Mouse (Mus musculus): ENCODE data around the gene Tfcp2.

The Tfcp2 gene

DNA sequence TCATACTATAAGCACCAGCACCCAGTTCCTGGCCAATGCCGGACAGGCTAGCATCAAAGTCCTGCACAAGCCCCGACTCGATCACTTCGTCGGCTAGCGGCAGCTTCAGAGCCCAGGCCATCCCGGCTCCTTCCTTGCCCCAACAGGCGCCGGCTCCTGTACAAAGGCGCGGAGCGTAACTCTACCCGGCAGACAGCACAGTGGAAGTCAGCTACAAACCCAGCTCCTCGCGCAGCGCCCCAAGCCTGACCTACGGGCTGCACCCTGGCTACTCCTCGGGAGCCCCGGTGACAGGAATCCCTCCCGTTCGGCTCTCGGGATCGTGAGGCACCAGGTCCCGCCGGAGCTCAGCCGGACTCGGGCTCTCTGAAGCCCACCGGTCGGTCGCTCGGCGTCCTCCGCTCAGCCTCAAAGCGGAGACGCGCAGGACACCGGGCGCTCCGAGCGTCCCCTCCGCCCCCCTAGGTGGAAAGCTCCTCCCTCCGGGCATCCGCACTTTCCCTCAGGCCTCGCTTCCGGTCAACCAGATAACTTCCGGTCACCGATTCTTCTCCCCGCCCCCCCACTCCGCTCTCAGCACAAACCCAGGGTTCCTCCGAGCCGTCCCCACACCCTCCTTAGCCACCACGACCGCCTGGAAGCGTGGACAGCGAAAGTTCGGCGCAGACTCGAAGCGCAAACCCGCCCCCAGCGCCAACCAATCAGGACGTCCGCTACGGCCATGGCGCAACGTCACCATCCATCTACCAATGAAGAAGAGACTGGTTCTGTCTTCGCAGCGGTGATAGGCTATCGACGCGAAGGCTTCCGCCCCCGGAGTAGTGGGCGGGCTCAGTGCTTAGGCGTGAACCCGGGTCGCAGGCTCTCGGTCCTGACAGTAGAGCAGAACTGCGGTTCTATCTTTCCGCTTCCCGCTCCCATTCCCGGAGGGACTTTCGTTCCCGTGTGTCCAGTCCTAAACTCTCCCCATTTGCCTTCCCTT lies at the start of gene Tfcp2:
Gene Tfcp2, minus strand, starts transcription at position 683 of the 982 bp plus-strand sequence.
- ChIA-PET CTCF (interaction anchor here (1.0 to 2.5 kb wide), 6 partner anchors 13 to 132 kb away, joined by 3 to 12 read pairs (median 3); partner anchors contain the start of gene Dazap2 (in 1 of the 4)), POLR2A (interaction anchor here in 3 of 4 experiments (0.6 to 2.8 kb wide), 30 partner anchors 10 to 630 kb away, joined by 3 to 10 read pairs (median 4); partner anchors contain the start of genes Dazap2 (in 2 of the 3), Csrnp2 (in 1 of the 3) and Smagp (in 1 of the 3))

DNA sequence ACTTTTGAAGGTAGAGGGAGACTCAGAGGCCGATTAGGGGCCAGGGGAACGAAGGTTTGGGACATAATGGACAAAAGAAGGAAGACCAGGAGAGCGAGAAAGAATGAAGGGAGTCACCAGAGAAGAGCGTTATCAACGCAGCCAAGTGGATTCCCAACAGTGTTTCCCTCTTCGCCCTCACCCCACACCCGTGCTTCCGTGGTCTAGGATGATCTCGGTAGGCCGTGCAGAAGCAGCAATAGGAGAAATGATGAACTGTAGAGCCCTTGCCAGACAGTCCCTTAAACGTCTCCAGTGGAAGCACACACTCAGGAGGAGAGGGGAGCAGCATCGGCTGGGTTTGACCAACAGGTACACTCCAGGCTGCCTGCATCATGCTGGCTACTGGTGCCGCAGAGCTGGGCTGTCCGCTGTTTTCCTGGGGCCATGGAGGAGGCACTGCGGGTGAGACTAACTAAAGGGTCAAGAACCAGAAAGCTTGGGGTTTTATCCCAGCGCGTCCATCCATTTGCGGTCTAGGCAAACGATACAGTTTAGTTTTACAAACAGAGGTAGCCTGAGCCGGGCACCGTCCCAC lies 49.0 kb upstream of the Tfcp2 start:
- ChIA-PET CTCF (interaction anchor here (0.6 to 2.4 kb wide), 9 partner anchors 9 to 83 kb away, joined by 3 to 8 read pairs (median 4); partner anchors contain the start of genes Dazap2 (in 1 of the 4) and Smagp (in 1 of the 4)), POLR2A (interaction anchor here in 2 of 4 experiments (0.7 to 2.3 kb wide), 7 partner anchors 9 to 149 kb away, joined by 3 to 10 read pairs (median 3); partner anchors contain the start of gene Dazap2 (in 1 of the 2))

DNA sequence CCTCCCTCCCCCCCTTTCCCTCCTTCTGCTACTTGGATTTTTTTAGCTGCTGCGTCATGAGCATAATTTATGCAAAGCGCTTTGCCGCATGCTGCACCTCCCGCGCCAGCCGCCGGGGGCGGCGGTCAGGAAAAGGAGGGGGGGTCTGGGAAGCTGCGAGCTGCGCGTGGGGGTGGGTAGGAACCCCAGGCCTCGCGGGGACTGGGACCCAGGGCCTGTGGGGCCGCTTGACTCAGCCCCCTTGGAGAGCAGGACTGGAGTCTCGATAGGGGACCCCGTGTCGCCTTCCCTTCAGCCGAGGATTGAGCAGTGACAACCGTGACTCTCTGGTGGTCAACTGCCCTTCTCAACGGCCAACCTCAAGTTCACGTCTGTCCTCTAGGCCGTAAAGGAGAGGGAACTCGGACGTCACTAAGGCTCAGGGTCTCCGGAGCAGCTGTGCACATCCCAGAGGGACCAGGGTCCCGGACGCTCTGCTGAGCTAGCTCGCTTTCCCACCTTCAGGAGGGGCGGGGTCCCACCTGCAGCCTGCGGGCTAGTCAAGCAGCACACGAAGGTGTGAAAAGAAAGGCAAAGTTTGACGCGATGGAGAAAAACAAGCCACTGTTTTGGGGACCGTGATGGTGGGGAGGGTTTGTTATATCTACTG lies 48.4 kb upstream of the Tfcp2 start:
- CTCF ChIA-PET: interaction anchor here (0.5 to 2.4 kb wide), 17 partner anchors 9 to 666 kb away, joined by 3 to 8 read pairs (median 4); partner anchors contain the start of genes Dazap2 (in 1 of the 4), Dip2b (in 1 of the 4) and Smagp (in 1 of the 4)
- POLR2A ChIA-PET: interaction anchor here in 3 of 4 experiments (0.6 to 2.3 kb wide), 16 partner anchors 9 to 200 kb away, joined by 3 to 12 read pairs (median 3); partner anchors contain the start of gene Dazap2 (in 3 of the 3)

DNA sequence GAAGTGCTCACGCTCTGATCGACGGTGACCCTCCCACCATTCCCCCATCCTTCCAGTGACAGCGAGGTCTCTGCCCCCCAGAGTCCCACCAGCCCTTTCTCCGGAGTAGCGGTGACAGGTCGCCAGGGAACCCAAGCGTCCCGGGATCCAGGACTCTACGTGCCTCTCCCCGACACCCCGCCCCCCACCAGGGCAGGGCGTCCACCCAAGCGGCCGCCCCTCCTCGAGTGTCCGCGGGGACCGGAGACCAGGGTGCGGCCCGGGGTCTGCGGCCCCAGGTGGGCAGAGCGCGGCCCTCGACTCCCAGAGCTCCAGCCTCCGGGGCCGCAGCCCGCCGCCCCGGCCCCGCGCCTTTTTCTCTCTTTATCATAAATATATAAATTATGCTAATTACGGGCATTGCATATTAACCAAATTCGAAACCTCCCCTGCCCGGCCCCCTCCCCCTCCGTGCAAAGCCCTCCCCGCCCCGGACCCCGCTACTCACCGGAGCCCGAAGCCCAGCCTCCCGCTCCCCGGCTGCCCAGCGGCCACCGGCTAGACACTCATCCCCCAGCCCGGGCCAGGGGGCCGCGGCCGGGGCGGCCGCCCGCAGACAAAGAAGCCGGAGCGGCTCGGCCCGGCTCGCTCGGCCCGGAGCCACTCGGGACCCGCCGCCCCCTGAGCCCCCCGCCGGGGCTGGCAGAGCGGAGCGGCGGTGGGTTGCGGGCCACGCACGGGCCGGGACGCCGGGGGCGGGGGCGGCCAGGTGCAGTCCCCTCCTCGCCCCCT lies 47.7 kb upstream of the Tfcp2 start, which contains the start of gene Pou6f1:
Gene Pou6f1, minus strand, starts transcription at position 709 of the 771 bp plus-strand sequence.
- CTCF ChIA-PET: interaction anchor here (0.5 to 2.4 kb wide), 17 partner anchors 10 to 666 kb away, joined by 3 to 8 read pairs (median 4); partner anchors contain the start of genes Dazap2 (in 1 of the 4), Dip2b (in 1 of the 4) and Smagp (in 1 of the 4)
- POLR2A ChIA-PET: interaction anchor here in 3 of 4 experiments (0.6 to 2.3 kb wide), 18 partner anchors 8 to 199 kb away, joined by 3 to 12 read pairs (median 3); partner anchors contain the start of genes Dazap2 (in 3 of the 3) and Smagp (in 1 of the 3)

DNA sequence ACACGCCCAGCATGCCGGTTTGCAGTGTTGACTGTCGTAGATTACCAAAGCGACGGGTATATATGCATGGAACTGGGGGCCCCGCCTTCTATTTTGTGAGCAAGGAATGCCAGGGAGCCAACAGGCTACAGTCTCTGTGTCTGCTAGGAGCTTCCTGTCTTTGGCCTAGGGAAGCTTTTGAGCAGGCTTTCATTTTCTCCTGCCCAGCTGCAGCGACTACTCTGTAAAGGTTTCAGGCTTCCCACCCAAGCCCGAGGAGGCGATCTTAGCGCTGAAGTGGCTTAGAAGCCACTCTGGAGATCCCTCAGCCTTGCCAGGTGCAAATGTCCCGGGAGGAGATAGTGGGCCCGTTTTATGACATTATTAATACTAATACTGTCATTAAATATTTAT lies 47.1 kb upstream of the Tfcp2 start:
- ChIA-PET CTCF (interaction anchor here (0.6 to 2.4 kb wide), 7 partner anchors 9 to 381 kb away, joined by 3 to 8 read pairs (median 4); no protein-coding TSS in a partner anchor), POLR2A (interaction anchor here in 3 of 4 experiments (1.0 to 2.3 kb wide), 9 partner anchors 8 to 125 kb away, joined by 3 to 12 read pairs (median 4); partner anchors contain the start of genes Dazap2 (in 3 of the 3) and Smagp (in 1 of the 3))

DNA sequence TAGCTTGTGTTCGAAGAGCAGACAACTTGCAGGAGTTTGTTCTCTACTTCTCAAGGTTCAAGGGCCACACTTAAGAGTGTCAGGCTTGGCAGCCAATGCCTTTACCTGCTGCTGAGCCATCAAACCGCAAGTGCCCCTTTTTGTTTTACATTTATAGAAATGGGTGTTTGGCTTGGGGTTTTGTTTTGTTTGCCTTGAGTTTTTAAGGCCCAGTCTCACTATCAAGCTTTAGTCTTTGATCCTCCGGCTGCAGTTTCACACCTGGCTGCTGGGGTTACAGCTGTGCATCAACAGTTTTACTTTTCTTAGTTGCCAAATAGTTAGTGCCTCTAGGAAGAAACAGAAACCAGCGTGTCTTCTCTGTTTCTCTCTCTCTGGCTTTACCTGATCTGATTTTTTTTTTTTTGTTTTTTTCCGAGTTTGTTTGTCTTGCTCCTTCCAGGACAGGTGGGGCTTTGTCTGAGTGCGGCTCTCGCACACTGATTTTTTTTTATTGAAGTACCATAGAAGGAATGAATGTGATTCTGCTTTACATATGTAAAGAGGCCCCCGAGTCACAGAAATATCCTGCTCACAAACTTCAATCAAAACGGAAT lies 46.6 kb upstream of the Tfcp2 start:
- ChIA-PET CTCF (interaction anchor here in 3 of 4 experiments (0.5 to 1.0 kb wide), 5 partner anchors 8 to 178 kb away, joined by 3 to 7 read pairs (median 5); no protein-coding TSS in a partner anchor), POLR2A (interaction anchor here in 3 of 4 experiments (1.2 to 2.3 kb wide), 7 partner anchors 8 to 124 kb away, joined by 3 to 12 read pairs (median 4); partner anchors contain the start of genes Dazap2 (in 3 of the 3) and Smagp (in 1 of the 3))

DNA sequence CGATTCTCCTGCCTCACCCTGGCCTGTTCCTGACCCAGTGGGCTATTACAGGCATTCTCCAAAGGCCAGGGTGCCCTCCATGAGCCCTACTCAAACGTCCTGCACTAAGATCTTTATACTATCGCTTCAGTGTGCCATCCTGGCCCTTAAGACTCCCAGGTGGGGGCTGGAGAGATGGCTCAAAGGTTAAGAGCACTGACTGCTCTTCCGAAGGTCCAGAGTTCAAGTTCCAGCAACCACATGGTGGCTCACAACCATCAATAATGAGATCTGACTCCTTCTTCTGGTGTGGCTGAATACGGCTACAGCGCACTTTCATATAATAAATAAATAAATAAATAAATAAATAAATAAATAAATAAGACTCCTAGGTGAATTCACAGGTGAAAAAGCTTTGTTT lies 41.0 kb upstream of the Tfcp2 start:
- ChIA-PET CTCF (no interaction called here), POLR2A (interaction anchor here in 2 of 4 experiments (0.8 to 3.0 kb wide), 6 partner anchors 12 to 98 kb away, joined by 3 to 8 read pairs (median 3); partner anchors contain the start of genes Csrnp2 (in 1 of the 2), Dazap2 (in 1 of the 2) and Tfcp2 (in 1 of the 2))

DNA sequence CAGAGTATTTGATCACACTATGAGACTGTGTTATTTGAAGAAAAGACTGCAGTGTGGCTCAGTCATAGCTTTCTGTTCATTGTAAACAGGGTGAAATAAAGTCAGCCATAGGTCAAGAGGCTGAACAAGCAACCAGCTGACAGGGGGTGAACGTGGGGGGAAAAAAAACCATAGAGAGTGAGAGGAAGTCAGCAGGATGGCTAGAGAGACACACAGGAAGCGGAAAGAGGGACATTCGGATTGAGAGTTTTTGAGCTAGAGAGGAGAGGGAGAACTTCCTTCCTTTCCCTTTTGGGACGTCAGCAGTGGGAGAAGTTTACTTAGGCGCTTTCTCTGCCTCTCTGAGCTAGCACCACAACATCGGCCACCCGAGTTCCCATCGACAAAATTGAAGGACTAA lies 38.6 kb upstream of the Tfcp2 start:
- CTCF ChIA-PET: interaction anchor here (0.6 to 1.4 kb wide), 8 partner anchors 8 to 133 kb away, joined by 3 to 4 read pairs (median 3); no protein-coding TSS in a partner anchor
- POLR2A ChIA-PET: interaction anchor here in 2 of 4 experiments (0.6 to 3.0 kb wide), 4 partner anchors 12 to 107 kb away, joined by 3 to 8 read pairs (median 4); partner anchors contain the start of gene Dazap2 (in 1 of the 2)

DNA sequence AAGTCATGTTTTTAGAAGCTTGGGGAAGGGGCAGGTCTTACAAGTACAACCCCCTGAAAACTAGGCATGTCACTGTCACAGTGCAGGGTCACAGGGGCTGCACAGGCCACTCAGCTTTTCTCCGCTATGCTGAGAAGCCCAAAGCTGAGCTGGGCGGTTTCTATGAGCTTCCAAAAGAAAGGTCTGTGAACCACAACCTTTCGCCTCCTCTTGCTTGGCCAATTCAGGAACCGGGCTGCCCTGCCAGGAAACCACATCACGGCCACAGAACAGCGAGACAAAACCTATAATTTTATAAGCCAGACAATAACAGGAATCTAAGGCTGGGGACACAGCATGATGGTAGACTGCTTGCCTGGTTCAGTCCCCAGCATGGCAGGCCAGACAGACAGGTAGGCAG lies 36.5 kb upstream of the Tfcp2 start:
- ChIA-PET CTCF (interaction anchor here in 2 of 4 experiments (0.6 to 0.9 kb wide), 3 partner anchors 9 to 131 kb away, joined by 3 to 5 read pairs (median 4); no protein-coding TSS in a partner anchor), POLR2A (interaction anchor here (0.5 to 1.4 kb wide), 7 partner anchors 27 to 519 kb away, joined by 3 to 13 read pairs (median 3); partner anchors contain the start of genes Dazap2 (in 1 of the 4) and Tfcp2 (in 1 of the 4))

DNA sequence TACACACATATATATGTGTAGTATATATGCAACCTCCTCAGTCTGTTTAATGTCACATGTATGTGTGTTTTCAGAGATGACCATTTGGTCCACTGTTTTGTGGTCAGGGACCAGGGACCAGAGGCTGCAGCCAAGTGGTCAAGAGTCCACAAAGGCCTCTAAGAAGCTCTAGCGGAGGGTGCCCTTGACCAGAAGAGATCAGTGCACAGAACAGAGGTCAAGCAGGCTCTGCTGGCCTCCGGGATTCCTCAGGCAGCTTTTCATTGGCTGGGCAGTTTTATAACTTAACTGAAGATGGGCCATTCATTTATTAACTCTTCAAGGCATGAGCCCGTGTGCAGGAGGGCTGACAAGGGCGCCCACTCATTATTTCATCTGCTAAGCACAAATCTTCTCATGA lies 35.4 kb upstream of the Tfcp2 start:
- ChIA-PET POLR2A (interaction anchor here in 2 of 4 experiments (1.0 to 1.4 kb wide), 3 partner anchors 9 to 41 kb away, joined by 3 to 4 read pairs (median 3); no protein-coding TSS in a partner anchor), CTCF (interaction anchor here in 1 of 4 experiments (0.6 kb wide), 1 partner anchor 243 kb away, joined by 3 read pairs; no protein-coding TSS in a partner anchor)

DNA sequence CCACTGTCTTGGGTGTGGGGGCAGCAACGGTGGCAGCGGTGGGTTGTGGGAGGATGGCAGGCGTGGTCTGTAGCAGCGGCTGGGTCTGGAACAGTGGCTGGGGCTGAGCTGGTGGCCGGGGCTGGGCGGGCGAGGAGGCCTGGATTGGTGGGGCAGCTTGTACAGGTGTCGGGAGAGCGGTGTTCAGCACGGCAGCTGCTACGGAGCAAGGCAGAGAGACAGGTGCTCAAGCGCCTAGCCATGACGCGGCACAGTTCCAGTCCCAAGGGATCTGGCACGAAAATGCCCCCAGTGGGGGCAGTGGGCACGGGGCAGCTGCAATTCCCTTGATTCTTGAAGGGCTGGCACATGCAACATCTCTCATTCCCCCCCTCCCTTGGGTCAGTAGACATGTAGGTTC lies 34.1 kb upstream of the Tfcp2 start:
- ChIA-PET POLR2A (interaction anchor here in 2 of 4 experiments (0.6 to 1.4 kb wide), 6 partner anchors 8 to 97 kb away, joined by 3 to 5 read pairs (median 4); partner anchors contain the start of gene Pou6f1 (in 1 of the 2)), CTCF (interaction anchor here in 1 of 4 experiments (1.1 kb wide), 1 partner anchor 168 kb away, joined by 3 read pairs; no protein-coding TSS in a partner anchor)

DNA sequence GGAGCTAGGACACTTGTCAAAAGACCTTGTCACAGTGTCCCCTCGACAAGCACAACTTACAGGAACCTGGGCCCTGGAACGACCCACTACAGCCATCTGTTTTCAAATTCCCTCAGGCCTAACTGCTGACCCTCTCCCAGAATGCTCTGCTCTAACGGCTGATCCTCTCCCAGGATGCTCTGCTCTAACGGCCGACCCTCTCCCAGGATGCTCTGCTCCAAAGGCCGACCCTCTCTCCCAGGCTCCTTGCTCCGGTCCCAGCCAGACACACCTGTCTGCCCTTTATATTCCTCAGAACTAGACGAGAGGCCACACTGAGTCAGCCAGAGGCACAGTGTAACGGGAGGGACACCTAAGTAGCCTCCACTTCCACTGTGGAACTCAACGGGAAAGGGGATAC lies 28.3 kb upstream of the Tfcp2 start:
- ChIA-PET POLR2A (interaction anchor here in 1 of 4 experiments (0.6 to 1.5 kb wide), 4 partner anchors 10 to 357 kb away, joined by 3 to 4 read pairs (median 3); no protein-coding TSS in a partner anchor), CTCF (interaction anchor here in 2 of 4 experiments (0.6 to 1.6 kb wide), 2 partner anchors 43 to 215 kb away, joined by 3 to 4 read pairs; no protein-coding TSS in a partner anchor)

DNA sequence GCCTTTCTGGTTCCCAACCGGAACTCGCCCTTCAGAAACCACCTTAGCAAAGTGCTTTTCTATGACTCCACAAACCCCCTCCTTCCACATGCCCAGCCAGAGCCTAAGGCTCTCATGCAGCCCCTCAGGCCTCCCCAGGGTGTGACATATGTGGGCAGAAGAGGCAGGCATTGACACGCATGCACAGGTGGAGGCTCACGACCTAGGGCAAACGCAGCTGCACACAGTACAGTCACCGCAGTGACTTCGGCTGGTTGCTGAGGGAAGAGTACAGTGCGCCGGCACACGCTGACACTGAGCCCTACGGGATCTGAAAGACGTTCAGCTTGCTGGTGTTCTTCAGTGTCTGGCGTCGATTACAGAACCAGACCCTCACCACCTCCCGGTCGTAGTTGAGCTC lies 26.2 kb upstream of the Tfcp2 start:
- ChIA-PET CTCF (interaction anchor here in 1 of 4 experiments (0.5 to 0.8 kb wide), 4 partner anchors 31 to 524 kb away, joined by 3 to 5 read pairs (median 4); no protein-coding TSS in a partner anchor), POLR2A (interaction anchor here in 2 of 4 experiments (0.5 to 1.6 kb wide), 11 partner anchors 8 to 230 kb away, joined by 3 to 4 read pairs (median 3); partner anchors contain the start of gene Dazap2 (in 1 of the 2))

DNA sequence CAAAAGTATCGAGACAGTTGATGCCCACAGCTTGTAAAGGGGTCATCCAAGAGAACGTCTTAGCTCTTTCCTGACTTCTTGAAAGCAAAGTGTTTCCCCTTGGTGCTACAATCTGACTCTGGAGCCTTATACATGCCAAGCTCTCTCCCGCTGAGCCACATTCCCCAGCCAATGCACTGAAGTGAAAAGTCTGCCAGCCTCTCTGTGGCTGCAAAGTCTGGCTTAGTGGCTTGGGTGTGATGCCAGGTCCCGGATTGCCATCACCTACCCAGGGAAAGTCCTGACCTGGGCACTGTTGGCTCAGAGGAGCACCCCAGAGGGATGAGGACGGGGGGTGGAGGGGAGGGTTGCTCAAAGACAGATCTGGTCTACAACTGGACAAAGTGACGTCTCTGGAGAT lies 25.0 kb upstream of the Tfcp2 start:
- POLR2A ChIA-PET: interaction anchor here in 2 of 4 experiments (0.6 to 1.3 kb wide), 4 partner anchors 13 to 248 kb away, joined by 3 to 5 read pairs (median 4); no protein-coding TSS in a partner anchor
- CTCF ChIA-PET: interaction anchor here in 2 of 4 experiments (0.6 kb wide), 2 partner anchors 138 to 777 kb away, joined by 3 to 6 read pairs; no protein-coding TSS in a partner anchor

DNA sequence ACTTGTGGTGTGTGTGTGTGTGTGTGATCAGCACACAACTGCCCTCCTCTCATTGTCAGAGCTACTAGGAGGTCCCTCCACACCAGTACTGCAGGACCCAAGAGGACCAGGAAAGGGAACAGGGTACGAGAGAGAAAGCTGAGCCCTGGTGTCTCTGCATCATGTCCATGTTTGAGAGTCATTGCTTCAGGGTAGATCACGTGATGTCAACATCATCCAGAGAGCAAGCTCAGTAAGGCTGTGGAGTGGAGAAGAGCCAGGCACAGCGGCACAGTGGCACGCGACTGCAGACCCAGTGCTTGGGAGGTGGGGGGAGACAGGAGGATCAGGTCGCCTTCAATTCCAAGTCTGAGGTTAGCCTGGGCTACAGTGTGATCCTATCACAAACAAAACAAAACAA lies 24.6 kb upstream of the Tfcp2 start:
- ChIA-PET POLR2A (interaction anchor here in 2 of 4 experiments (0.6 to 1.3 kb wide), 3 partner anchors 14 to 249 kb away, joined by 3 to 5 read pairs (median 4); no protein-coding TSS in a partner anchor), CTCF (interaction anchor here in 1 of 4 experiments (0.6 kb wide), 1 partner anchor 138 kb away, joined by 3 read pairs; no protein-coding TSS in a partner anchor)
